Mouse (Mus musculus) CH12.LX (cell line): ENCODE measurements around the gene Sipa1l2. TPM values are rescaled to one million over a fixed set of nuclear protein-coding genes. Genes with fewer than 3 reads are reported as not detected.

Source experiments
- DNase-seq: peaks from one replicate; pipeline ENCODE4 v3.0.0-alpha.2; 2013; ENCODE audit errors: extremely low read depth
- H3K27ac ChIP-seq: 2 replicates; pipeline ENCODE4 v1.5.1; 2012; ENCODE audit warnings: low read depth, mild to moderate bottlenecking, control low read depth, moderate library complexity; ENCODE audit not compliant: insufficient read depth
- H3K27me3 ChIP-seq: replicated peaks from 2 replicates; pipeline ENCODE3; 2012; ENCODE audit warnings: inconsistent platforms
- H3K36me3 ChIP-seq, 2 experiments: replicated peaks in 1 of 2; 2 replicates each; pipeline versions ENCODE3 to v1.6.1; 2012; ENCODE audit warnings: inconsistent platforms in 1 of 2, low read length in 1 of 2, mild to moderate bottlenecking in 1 of 2, mixed read lengths in 1 of 2, moderate library complexity in 1 of 2; ENCODE audit not compliant: control insufficient read depth in 1 of 2, insufficient read depth in 1 of 2
- H3K4me1 ChIP-seq, 2 experiments: 2 replicates each; pipeline ENCODE4 v1.6.1; 2012; ENCODE audit warnings: inconsistent platforms in 1 of 2, moderate library complexity in 1 of 2; ENCODE audit not compliant: insufficient read depth in 2 of 2, control insufficient read depth in 1 of 2
- H3K4me2 ChIP-seq: 2 replicates; pipeline ENCODE4 v1.6.1; 2012; ENCODE audit warnings: low read depth, mild to moderate bottlenecking, control low read depth; ENCODE audit not compliant: poor library complexity, insufficient read depth, severe bottlenecking
- H3K4me3 ChIP-seq, 3 experiments: fragments of 150-350 bp in 1 of 3; sonication (generic) in 1 of 3; replicated peaks in 1 of 3; 2 replicates each; pipeline versions ENCODE3 to v1.5.1; 2011 to 2012; ENCODE audit warnings: low read depth in 2 of 3, low read length in 2 of 3, mild to moderate bottlenecking in 2 of 3, moderate library complexity in 2 of 3, control low read depth in 1 of 3, improper control_type of control experiment in 1 of 3, inconsistent platforms in 1 of 3, mixed read lengths in 1 of 3; ENCODE audit not compliant: poor library complexity in 1 of 3
- H3K79me2 ChIP-seq: replicated peaks from 2 replicates; pipeline ENCODE4 v1.6.1; 2012; ENCODE audit warnings: mild to moderate bottlenecking, moderate library complexity; ENCODE audit not compliant: control insufficient read depth, poor library complexity, insufficient read depth, severe bottlenecking; ENCODE audit errors: extremely low read depth
- H3K9ac ChIP-seq: 2 replicates; pipeline ENCODE4 v1.6.1; 2012; ENCODE audit warnings: low read depth, mild to moderate bottlenecking, control low read depth, moderate library complexity; ENCODE audit not compliant: insufficient read depth
- H3K9me3 ChIP-seq: replicated peaks from 2 replicates; pipeline ENCODE3; 2012; ENCODE audit warnings: low read length, inconsistent platforms, mixed read lengths
- ELF1 ChIP-seq: IDR thresholded peaks from 2 replicates; pipeline ENCODE4 v1.6.1; 2014; ENCODE audit warnings: low read depth, mild to moderate bottlenecking, inconsistent platforms, low read length, improper control_type of control experiment
- EP300 ChIP-seq: IDR thresholded peaks from 2 replicates; pipeline ENCODE4 v1.6.1; 2011; ENCODE audit warnings: low read length, improper control_type of control experiment
- GABPA ChIP-seq: IDR thresholded peaks from 2 replicates; pipeline ENCODE4 v1.6.1; 2012; ENCODE audit warnings: low read depth, low read length, improper control_type of control experiment, inconsistent platforms; ENCODE audit not compliant: insufficient replicate concordance
- JUND ChIP-seq: conservative IDR thresholded peaks from 2 replicates; pipeline ENCODE4 v1.6.1; 2011; ENCODE audit warnings: low read depth, low read length, improper control_type of control experiment
- MAFK ChIP-seq: IDR thresholded peaks from 2 replicates; pipeline ENCODE4 v1.6.1; 2011; ENCODE audit warnings: low read length, improper control_type of control experiment; ENCODE audit not compliant: insufficient replicate concordance
- MAX ChIP-seq: IDR thresholded peaks from 2 replicates; pipeline ENCODE4 v1.6.1; 2011; ENCODE audit warnings: low read length, improper control_type of control experiment
- MEF2A ChIP-seq: IDR thresholded peaks from 2 replicates; pipeline ENCODE4 v1.6.1; 2014; ENCODE audit warnings: low read depth, mild to moderate bottlenecking, inconsistent platforms, low read length, improper control_type of control experiment, borderline replicate concordance
- NRF1 ChIP-seq: IDR thresholded peaks from 2 replicates; pipeline ENCODE4 v1.6.1; 2014; ENCODE audit warnings: low read depth, mild to moderate bottlenecking, inconsistent platforms, low read length, improper control_type of control experiment, moderate library complexity
- POLR2A ChIP-seq: IDR thresholded peaks from 2 replicates; pipeline ENCODE4 v1.6.1; 2011; ENCODE audit warnings: low read depth, mild to moderate bottlenecking, improper control_type of control experiment, low read length
- RCOR1 ChIP-seq: conservative IDR thresholded peaks from 2 replicates; pipeline ENCODE4 v1.6.1; 2012; ENCODE audit warnings: low read depth, mild to moderate bottlenecking, inconsistent platforms, low read length, improper control_type of control experiment
- SMC3 ChIP-seq: IDR thresholded peaks from 2 replicates; pipeline ENCODE4 v1.6.1; 2011; ENCODE audit warnings: low read depth, low read length, improper control_type of control experiment
- TBP ChIP-seq: conservative IDR thresholded peaks from 2 replicates; pipeline ENCODE4 v1.6.1; 2011; ENCODE audit warnings: low read depth, low read length, improper control_type of control experiment
- ZNF384 ChIP-seq: IDR thresholded peaks from 2 replicates; pipeline ENCODE4 v1.6.1; 2012; ENCODE audit warnings: low read depth, low read length, improper control_type of control experiment, inconsistent platforms
- dilution Hi-C: fragments of 300-500 bp; cut with MboI; formaldehyde crosslinking; loops from 2 replicates; pipeline ENCODE4 v1.14.3; 2020; ENCODE audit warnings: low sequenced_read_pairs; ENCODE audit not compliant: extremely low pct_unique_long_range_greater_than_20kb, extremely low pct_ligation_motif_present
- in situ Hi-C: fragments of 300-500 bp; cut with MboI; formaldehyde crosslinking; loops from 3 replicates; pipeline ENCODE4 v1.14.3; 2019; ENCODE audit warnings: low sequenced_read_pairs, low pct_ligation_motif_present, low pct_unique_long_range_greater_than_20kb, mixed read lengths
- polyA plus RNA-seq: library from polyadenylated mRNA; unstranded; fragments of >175 nt; gene quantifications from 2 replicates; pipeline ENCODE4 v1.2.1, GENCODE M21; 2012; ENCODE audit warnings: low read depth; ENCODE audit not compliant: insufficient read length
- total RNA-seq, 2 experiments: library from RNA; depleted of rRNA; stranded (reverse); fragments of 300-350 nt in 1 of 2; fragments of >200 nt in 1 of 2; gene quantifications; 2 replicates each; pipeline ENCODE4 v1.2.3; 2012 to 2014

Gene Sipa1l2
- total and polyA plus RNA-seq, 3 experiments, result 2.0 to 5.6 (median 2.7) TPM

DNA sequence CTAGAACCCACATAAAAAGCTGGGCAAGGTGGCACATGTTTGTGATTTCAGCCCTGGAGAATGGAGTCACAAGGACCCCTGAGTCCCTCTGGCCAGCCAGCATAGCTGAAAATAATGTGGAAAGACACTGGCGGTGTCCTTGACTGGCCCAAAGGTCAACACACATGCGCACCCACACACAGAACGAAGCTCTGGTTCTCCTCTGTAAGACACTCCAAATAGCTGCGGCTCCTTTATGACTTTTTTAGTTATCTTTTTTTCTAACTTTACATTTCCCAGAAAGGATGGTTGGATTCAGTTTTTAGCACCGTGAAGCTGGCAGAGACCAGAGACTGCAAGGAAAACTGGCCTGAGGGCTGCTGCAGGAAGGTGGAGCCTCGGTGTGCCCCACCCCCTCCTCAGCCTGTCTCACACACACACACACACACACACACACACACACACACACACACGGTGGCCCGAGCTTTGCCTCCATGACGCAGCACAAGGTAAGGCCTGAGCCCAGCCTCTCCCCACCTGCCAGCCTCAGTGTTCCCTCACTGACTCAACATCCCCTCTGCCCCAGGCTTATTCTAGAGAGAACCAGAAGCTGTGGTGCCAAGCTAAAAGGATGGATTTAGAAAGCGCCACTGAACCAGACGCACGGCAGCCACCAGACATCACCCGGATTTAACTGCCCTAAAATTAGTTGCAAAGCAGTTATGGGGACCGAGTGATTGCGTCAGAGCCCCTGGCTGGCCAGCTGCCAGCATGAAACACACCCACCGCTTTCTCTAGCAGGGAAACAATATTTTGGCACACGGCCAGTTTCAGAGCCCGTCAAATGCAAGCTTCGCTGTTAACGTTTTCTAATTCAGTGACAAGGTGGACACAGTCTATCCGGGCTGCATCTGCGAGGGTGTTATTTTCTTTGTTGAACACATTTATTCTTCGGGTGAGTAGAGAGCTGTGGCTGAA is 11.2 kb downstream of the Sipa1l2 start (continued):
- no peak; the same call in 1 of the 2 replicates for TF ChIP-seq MAFK

DNA sequence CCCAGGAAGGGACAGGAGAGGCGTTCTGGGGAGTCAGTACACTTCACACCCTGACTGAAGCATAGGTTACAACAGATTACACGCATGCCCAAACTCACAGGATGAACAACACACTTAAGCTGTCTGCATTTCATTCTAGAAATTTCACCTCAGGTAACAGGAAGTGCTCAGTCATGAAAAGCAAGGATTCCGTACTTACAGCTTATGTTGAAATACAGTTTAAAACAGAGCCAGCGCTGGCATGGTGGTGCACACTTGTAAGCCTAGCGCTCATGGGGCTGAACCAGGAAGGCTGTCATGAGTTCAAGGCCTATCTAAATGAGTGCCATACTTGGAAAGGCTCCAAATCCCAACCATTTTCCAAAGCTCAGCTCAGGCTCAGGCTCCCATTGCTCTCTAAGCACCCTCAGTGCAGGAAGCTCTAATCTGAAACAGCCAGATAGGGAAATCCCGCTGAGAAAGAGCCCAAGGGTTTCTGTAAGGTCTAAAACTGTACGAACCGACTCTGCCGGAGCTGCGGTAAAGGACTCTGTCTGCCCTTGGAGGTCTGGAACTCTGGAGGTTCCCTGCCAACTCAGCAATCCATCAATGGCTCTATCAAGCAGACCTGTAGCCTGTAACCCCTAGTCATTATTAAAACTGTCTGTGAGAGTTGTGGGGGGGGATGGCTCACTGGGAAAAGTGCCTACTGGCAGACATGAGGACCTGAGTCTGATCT is 12.1 kb downstream of the Sipa1l2 start:
- no peaks in the 10 kb centered on the region for H3K27me3 ChIP-seq

DNA sequence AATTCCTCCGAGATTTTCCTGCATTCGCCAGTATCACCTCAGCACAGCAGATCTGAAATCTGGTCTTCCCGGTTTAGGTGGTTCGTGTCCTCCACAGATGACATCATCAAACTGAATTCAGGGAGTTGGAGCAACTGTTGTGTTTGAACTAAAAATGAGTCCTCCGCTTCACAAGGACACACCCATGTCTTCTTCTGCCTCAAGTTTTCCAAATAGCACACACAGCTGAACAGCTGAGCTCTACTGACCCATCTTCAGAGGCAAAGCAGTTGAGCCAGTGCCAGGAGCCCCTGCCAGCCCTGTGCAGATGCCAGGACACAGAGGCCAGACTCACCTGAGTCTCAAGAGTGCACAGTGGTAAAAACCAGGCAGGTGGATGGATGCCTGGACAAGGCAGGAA is 12.9 kb downstream of the Sipa1l2 start:
- dilution Hi-C loops, result no loop called here
- no peak for DNase-seq

More for the DNA sequence above, 12.1 kb downstream of the Sipa1l2 start:
- dilution Hi-C loops, result no loop called here
- Histone ChIP-seq H3K9ac (peak overlapping the region; percentile 64), H3K4me2 (peak overlapping the region; percentile 76), H3K27ac (peak overlapping the region; percentile 91; the same call in 1 of the 2 replicates), H3K79me2 (no peaks in the 10 kb centered on the region; the same call in 1 of the 2 replicates), H3K36me3 (peaks cover 0 to 15% of the 10 kb centered on the region in 2 experiments), H3K9me3 (no peaks in the 10 kb centered on the region), H3K4me1 (peaks cover 23 to 73% of the 10 kb centered on the region in 2 experiments), H3K4me3 (peak overlapping the region in 1 of 3 experiments; percentile 23)
- TF ChIP-seq ELF1, result peak; percentile 40; the same call in 1 of the 2 replicates
- no peak for TF ChIP-seq NRF1
- in situ Hi-C loops, result loop anchor here (25.0 kb wide), 2 partner anchors 220 to 370 kb away; no protein-coding TSS in a partner anchor
- DNase-seq, result no peak

DNA sequence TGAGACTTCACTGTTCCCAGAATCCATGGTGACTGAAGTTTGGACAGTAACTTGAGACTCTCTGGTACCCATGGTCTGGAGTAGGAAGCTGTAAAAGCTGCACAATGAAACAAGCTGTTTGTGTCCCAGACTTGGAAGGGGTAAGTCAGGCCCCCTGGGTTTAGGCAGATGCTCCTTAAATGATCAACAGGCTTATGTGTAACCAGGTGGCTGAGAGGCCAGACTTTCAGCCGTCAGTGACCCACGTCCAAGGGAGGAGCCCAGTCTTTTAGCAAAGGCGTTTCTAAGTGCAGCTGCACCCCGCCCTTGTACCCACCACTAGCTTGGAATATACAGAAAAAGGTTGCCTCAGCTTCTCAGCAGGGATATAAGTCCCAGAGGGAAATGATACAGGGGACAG is 19.0 kb downstream of the Sipa1l2 start:
- Histone ChIP-seq H3K27ac (no peak overlapping the region), H3K27me3 (no peaks in the 10 kb centered on the region), H3K4me3 (no peak overlapping the region), H3K9ac (no peak overlapping the region), H3K4me1 (peaks cover 0 to 39% of the 10 kb centered on the region in 2 experiments; a peak in 2 of 4 replicates), H3K4me2 (no peak overlapping the region), H3K9me3 (no peaks in the 10 kb centered on the region), H3K36me3 (peaks cover 0 to 3% of the 10 kb centered on the region in 2 experiments), H3K79me2 (no peaks in the 10 kb centered on the region)
- no peak for DNase-seq
- TF ChIP-seq EP300 (no peak), MEF2A (no peak), GABPA (no peak), ZNF384 (no peak), SMC3 (no peak), MAFK (no peak), JUND (no peak), RCOR1 (no peak), MAX (no peak)
- in situ Hi-C loops (loop anchor here (25.0 kb wide), 2 partner anchors 213 to 363 kb away; no protein-coding TSS in a partner anchor), dilution Hi-C loops (no loop called here)

More for the DNA sequence above, 12.9 kb downstream of the Sipa1l2 start:
- in situ Hi-C loops, result loop anchor here (25.0 kb wide), 2 partner anchors 219 to 369 kb away; no protein-coding TSS in a partner anchor
- H3K27me3 ChIP-seq, result no peaks in the 10 kb centered on the region
- H3K4me2 ChIP-seq, result peak overlapping the region; percentile 76; the same call in 1 of the 2 replicates
- H3K36me3 ChIP-seq, result peaks cover 0 to 15% of the 10 kb centered on the region in 2 experiments
- peak overlapping the region; percentile 43 for H3K27ac ChIP-seq
- H3K9me3 ChIP-seq, result no peaks in the 10 kb centered on the region
- H3K4me3 ChIP-seq, result no peak overlapping the region
- no peak for TF ChIP-seq TBP
- TF ChIP-seq MEF2A, result no peak
- no peak for TF ChIP-seq POLR2A
- no peak overlapping the region for H3K9ac ChIP-seq
- H3K4me1 ChIP-seq, result peaks cover 23 to 71% of the 10 kb centered on the region in 2 experiments
- H3K79me2 ChIP-seq, result no peaks in the 10 kb centered on the region; the same call in 1 of the 2 replicates
